Mouse (Mus musculus) CH12.LX (cell line): Measurements from ENCODE around the gene Scin. TPM values are rescaled to one million over a fixed set of nuclear protein-coding genes. Genes with fewer than 3 reads are reported as not detected.

Source experiments
- DNase-seq: peaks from one replicate; pipeline ENCODE4 v3.0.0-alpha.2; 2013; ENCODE audit errors: extremely low read depth
- H3K27ac ChIP-seq: 2 replicates; pipeline ENCODE4 v1.5.1; 2012; ENCODE audit warnings: low read depth, mild to moderate bottlenecking, control low read depth, moderate library complexity; ENCODE audit not compliant: insufficient read depth
- H3K27me3 ChIP-seq: replicated peaks from 2 replicates; pipeline ENCODE3; 2012; ENCODE audit warnings: inconsistent platforms
- H3K36me3 ChIP-seq, 2 experiments: replicated peaks in 1 of 2; 2 replicates each; pipeline versions ENCODE3 to v1.6.1; 2012; ENCODE audit warnings: inconsistent platforms in 1 of 2, low read length in 1 of 2, mild to moderate bottlenecking in 1 of 2, mixed read lengths in 1 of 2, moderate library complexity in 1 of 2; ENCODE audit not compliant: control insufficient read depth in 1 of 2, insufficient read depth in 1 of 2
- H3K4me1 ChIP-seq, 2 experiments: 2 replicates each; pipeline ENCODE4 v1.6.1; 2012; ENCODE audit warnings: inconsistent platforms in 1 of 2, moderate library complexity in 1 of 2; ENCODE audit not compliant: insufficient read depth in 2 of 2, control insufficient read depth in 1 of 2
- H3K4me2 ChIP-seq: 2 replicates; pipeline ENCODE4 v1.6.1; 2012; ENCODE audit warnings: low read depth, mild to moderate bottlenecking, control low read depth; ENCODE audit not compliant: poor library complexity, insufficient read depth, severe bottlenecking
- H3K4me3 ChIP-seq, 3 experiments: fragments of 150-350 bp in 1 of 3; sonication (generic) in 1 of 3; replicated peaks in 1 of 3; 2 replicates each; pipeline versions ENCODE3 to v1.5.1; 2011 to 2012; ENCODE audit warnings: low read depth in 2 of 3, low read length in 2 of 3, mild to moderate bottlenecking in 2 of 3, moderate library complexity in 2 of 3, control low read depth in 1 of 3, improper control_type of control experiment in 1 of 3, inconsistent platforms in 1 of 3, mixed read lengths in 1 of 3; ENCODE audit not compliant: poor library complexity in 1 of 3
- H3K79me2 ChIP-seq: replicated peaks from 2 replicates; pipeline ENCODE4 v1.6.1; 2012; ENCODE audit warnings: mild to moderate bottlenecking, moderate library complexity; ENCODE audit not compliant: control insufficient read depth, poor library complexity, insufficient read depth, severe bottlenecking; ENCODE audit errors: extremely low read depth
- H3K9ac ChIP-seq: 2 replicates; pipeline ENCODE4 v1.6.1; 2012; ENCODE audit warnings: low read depth, mild to moderate bottlenecking, control low read depth, moderate library complexity; ENCODE audit not compliant: insufficient read depth
- H3K9me3 ChIP-seq: replicated peaks from 2 replicates; pipeline ENCODE3; 2012; ENCODE audit warnings: low read length, inconsistent platforms, mixed read lengths
- CHD1 ChIP-seq: IDR thresholded peaks from 2 replicates; pipeline ENCODE4 v1.6.1; 2012; ENCODE audit warnings: low read depth, low read length, improper control_type of control experiment, inconsistent platforms
- CHD2 ChIP-seq: IDR thresholded peaks from 2 replicates; pipeline ENCODE4 v1.6.1; 2011; ENCODE audit warnings: low read length, improper control_type of control experiment
- ELF1 ChIP-seq: IDR thresholded peaks from 2 replicates; pipeline ENCODE4 v1.6.1; 2014; ENCODE audit warnings: low read depth, mild to moderate bottlenecking, inconsistent platforms, low read length, improper control_type of control experiment
- KAT2A ChIP-seq: IDR thresholded peaks from 2 replicates; pipeline ENCODE4 v1.6.1; 2012; ENCODE audit warnings: low read length, improper control_type of control experiment, inconsistent platforms; ENCODE audit not compliant: insufficient replicate concordance
- MAFK ChIP-seq: IDR thresholded peaks from 2 replicates; pipeline ENCODE4 v1.6.1; 2011; ENCODE audit warnings: low read length, improper control_type of control experiment; ENCODE audit not compliant: insufficient replicate concordance
- MAX ChIP-seq: IDR thresholded peaks from 2 replicates; pipeline ENCODE4 v1.6.1; 2011; ENCODE audit warnings: low read length, improper control_type of control experiment
- MXI1 ChIP-seq: IDR thresholded peaks from 2 replicates; pipeline ENCODE4 v1.6.1; 2011; ENCODE audit warnings: mild to moderate bottlenecking, low read depth, low read length, improper control_type of control experiment
- MYC ChIP-seq: IDR thresholded peaks from 2 replicates; pipeline ENCODE4 v1.6.1; 2011; ENCODE audit warnings: low read depth, mild to moderate bottlenecking, improper control_type of control experiment, low read length
- RAD21 ChIP-seq: IDR thresholded peaks from 2 replicates; pipeline ENCODE4 v1.6.1; 2011; ENCODE audit warnings: low read depth, mild to moderate bottlenecking, low read length, improper control_type of control experiment, moderate library complexity
- RCOR1 ChIP-seq: conservative IDR thresholded peaks from 2 replicates; pipeline ENCODE4 v1.6.1; 2012; ENCODE audit warnings: low read depth, mild to moderate bottlenecking, inconsistent platforms, low read length, improper control_type of control experiment
- SIN3A ChIP-seq: IDR thresholded peaks from 2 replicates; pipeline ENCODE4 v1.6.1; 2012; ENCODE audit warnings: low read length, improper control_type of control experiment, inconsistent platforms
- SMC3 ChIP-seq: IDR thresholded peaks from 2 replicates; pipeline ENCODE4 v1.6.1; 2011; ENCODE audit warnings: low read depth, low read length, improper control_type of control experiment
- TCF12 ChIP-seq: IDR thresholded peaks from 2 replicates; pipeline ENCODE4 v1.6.1; 2014; ENCODE audit warnings: low read depth, mild to moderate bottlenecking, inconsistent platforms, low read length, improper control_type of control experiment
- USF1 ChIP-seq: IDR thresholded peaks from 2 replicates; pipeline ENCODE4 v1.6.1; 2014; ENCODE audit warnings: low read depth, mild to moderate bottlenecking, inconsistent platforms, low read length, improper control_type of control experiment
- ZC3H11A ChIP-seq: IDR thresholded peaks from 2 replicates; pipeline ENCODE4 v1.6.1; 2012; ENCODE audit warnings: low read depth, mild to moderate bottlenecking, inconsistent platforms, low read length, improper control_type of control experiment
- ZKSCAN1 ChIP-seq: IDR thresholded peaks from 2 replicates; pipeline ENCODE4 v1.6.1; 2012; ENCODE audit warnings: low read depth, inconsistent platforms, low read length, improper control_type of control experiment, borderline replicate concordance
- ZNF384 ChIP-seq: IDR thresholded peaks from 2 replicates; pipeline ENCODE4 v1.6.1; 2012; ENCODE audit warnings: low read depth, low read length, improper control_type of control experiment, inconsistent platforms
- dilution Hi-C: fragments of 300-500 bp; cut with MboI; formaldehyde crosslinking; loops from 2 replicates; pipeline ENCODE4 v1.14.3; 2020; ENCODE audit warnings: low sequenced_read_pairs; ENCODE audit not compliant: extremely low pct_unique_long_range_greater_than_20kb, extremely low pct_ligation_motif_present
- in situ Hi-C: fragments of 300-500 bp; cut with MboI; formaldehyde crosslinking; loops from 3 replicates; pipeline ENCODE4 v1.14.3; 2019; ENCODE audit warnings: low sequenced_read_pairs, low pct_ligation_motif_present, low pct_unique_long_range_greater_than_20kb, mixed read lengths
- polyA plus RNA-seq: library from polyadenylated mRNA; unstranded; fragments of >175 nt; gene quantifications from 2 replicates; pipeline ENCODE4 v1.2.1, GENCODE M21; 2012; ENCODE audit warnings: low read depth; ENCODE audit not compliant: insufficient read length
- total RNA-seq, 2 experiments: library from RNA; depleted of rRNA; stranded (reverse); fragments of 300-350 nt in 1 of 2; fragments of >200 nt in 1 of 2; gene quantifications; 2 replicates each; pipeline ENCODE4 v1.2.3; 2012 to 2014

The Scin gene
- total and polyA plus RNA-seq, 3 experiments, result not detected

DNA sequence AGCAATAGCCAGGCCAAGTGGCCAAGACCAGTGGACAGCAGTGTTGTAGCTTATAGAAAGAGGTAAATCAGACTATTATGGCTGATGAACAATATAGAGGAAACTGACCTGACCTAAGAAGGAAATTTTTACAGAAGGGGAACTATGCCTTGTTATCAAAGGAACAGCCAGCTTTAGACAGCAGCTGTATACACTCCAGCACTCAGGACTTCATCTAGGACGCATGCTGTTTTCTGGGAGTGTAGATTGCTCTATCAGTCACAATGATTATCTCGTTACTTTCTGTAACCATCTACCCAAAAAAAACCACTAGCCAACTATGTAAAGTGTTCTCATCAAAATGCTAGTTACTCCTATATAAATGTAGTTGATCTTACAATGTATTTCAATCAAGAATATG is 34.6 kb downstream of the Scin start:
- Histone ChIP-seq H3K27me3 (no peaks in the 10 kb centered on the region), H3K4me1 (no peaks in the 10 kb centered on the region), H3K36me3 (no peaks in the 10 kb centered on the region), H3K27ac (no peak overlapping the region), H3K9ac (no peak overlapping the region), H3K4me3 (no peak overlapping the region), H3K4me2 (no peak overlapping the region), H3K79me2 (no peaks in the 10 kb centered on the region)
- no peak for DNase-seq
- in situ Hi-C loops, result loop anchor here (25.0 kb wide), 1 partner anchor 713 kb away; no protein-coding TSS in a partner anchor
- dilution Hi-C loops, result no loop called here
- no peak for TF ChIP-seq RAD21
- no peak for TF ChIP-seq SMC3
- TF ChIP-seq MYC, result no peak
- TF ChIP-seq MAFK, result no peak
- no peak for TF ChIP-seq ELF1
- no peak for TF ChIP-seq TCF12
- TF ChIP-seq CHD2, result no peak
- TF ChIP-seq USF1, result no peak
- TF ChIP-seq, all 38 proteins: peak for 0
- no peaks in the 10 kb centered on the region for H3K9me3 ChIP-seq

DNA sequence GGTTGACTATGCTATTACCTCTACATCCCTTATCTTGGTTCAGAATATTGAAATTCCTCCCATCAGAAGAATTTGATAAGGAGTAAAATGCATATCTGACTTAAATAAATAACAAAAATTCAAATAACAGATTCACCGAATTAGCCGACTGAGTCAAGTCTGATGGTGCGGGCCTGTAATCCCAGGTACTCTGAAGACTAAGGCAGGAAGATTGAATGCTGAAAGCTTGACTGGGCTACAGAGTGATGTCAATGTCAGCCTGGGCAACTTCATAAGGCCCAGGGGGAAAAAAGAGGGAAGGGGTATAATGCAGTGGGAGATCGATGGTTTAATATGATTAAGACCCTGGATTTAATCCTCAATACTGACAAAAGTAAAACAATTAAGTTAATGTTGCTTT is 36.6 kb downstream of the Scin start:
- Histone ChIP-seq H3K4me1 (no peaks in the 10 kb centered on the region), H3K9me3 (no peaks in the 10 kb centered on the region), H3K4me3 (no peak overlapping the region), H3K27ac (no peak overlapping the region), H3K79me2 (no peaks in the 10 kb centered on the region), H3K9ac (no peak overlapping the region), H3K27me3 (no peaks in the 10 kb centered on the region), H3K36me3 (no peaks in the 10 kb centered on the region), H3K4me2 (no peak overlapping the region)
- in situ Hi-C loops, result loop anchor here (25.0 kb wide), 1 partner anchor 715 kb away; no protein-coding TSS in a partner anchor
- DNase-seq, result no peak
- dilution Hi-C loops, result no loop called here
- no peak for TF ChIP-seq RAD21

DNA sequence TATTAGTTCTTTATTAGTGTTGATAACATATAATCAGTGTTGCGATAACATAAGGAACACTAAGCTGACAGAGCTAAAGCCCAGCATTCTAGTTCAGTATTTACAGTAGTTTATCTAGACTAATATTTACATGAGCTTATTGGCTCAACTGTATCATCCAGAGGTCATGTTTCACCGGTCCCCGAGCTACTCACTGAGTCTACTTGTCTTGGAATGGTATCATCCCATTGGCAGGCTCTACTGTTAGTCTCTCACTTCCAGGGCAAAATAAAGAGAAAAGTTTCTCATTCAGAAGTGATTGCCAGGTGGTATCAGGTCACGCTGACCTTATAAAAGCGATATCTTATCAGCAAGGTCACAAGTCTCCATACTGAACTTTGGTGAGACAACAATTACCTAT is 37.0 kb downstream of the Scin start:
- Histone ChIP-seq H3K27me3 (no peaks in the 10 kb centered on the region), H3K36me3 (no peaks in the 10 kb centered on the region), H3K27ac (no peak overlapping the region), H3K4me1 (no peaks in the 10 kb centered on the region), H3K9me3 (no peaks in the 10 kb centered on the region), H3K79me2 (no peaks in the 10 kb centered on the region), H3K9ac (no peak overlapping the region), H3K4me3 (no peak overlapping the region), H3K4me2 (no peak overlapping the region)
- dilution Hi-C loops (no loop called here), in situ Hi-C loops (loop anchor here (25.0 kb wide), 1 partner anchor 715 kb away; no protein-coding TSS in a partner anchor)
- DNase-seq, result no peak
- TF ChIP-seq SIN3A (no peak), MXI1 (no peak), USF1 (no peak), RCOR1 (no peak), KAT2A (no peak), ELF1 (no peak), ZC3H11A (no peak), ZKSCAN1 (no peak), ZNF384 (no peak), MAX (no peak), SMC3 (no peak), CHD1 (no peak)
